Mouse (Mus musculus) heart, adult 2 months (tissue): Measurements from ENCODE around the gene Nrp1.

ENCODE experiments used
- CTCF ChIP-seq: fragments of 200-600 bp; IDR thresholded peaks from 2 replicates; pipeline ENCODE4 v1.8.1; 2022; ENCODE audit warnings: antibody characterized with exemption, mild to moderate bottlenecking, moderate library complexity
- EP300 ChIP-seq: fragments of 200-500 bp; IDR thresholded peaks from 2 replicates; pipeline ENCODE4 v1.6.1; 2011; ENCODE audit warnings: low read depth, low read length, control low read depth; ENCODE audit not compliant: insufficient read depth

DNA sequence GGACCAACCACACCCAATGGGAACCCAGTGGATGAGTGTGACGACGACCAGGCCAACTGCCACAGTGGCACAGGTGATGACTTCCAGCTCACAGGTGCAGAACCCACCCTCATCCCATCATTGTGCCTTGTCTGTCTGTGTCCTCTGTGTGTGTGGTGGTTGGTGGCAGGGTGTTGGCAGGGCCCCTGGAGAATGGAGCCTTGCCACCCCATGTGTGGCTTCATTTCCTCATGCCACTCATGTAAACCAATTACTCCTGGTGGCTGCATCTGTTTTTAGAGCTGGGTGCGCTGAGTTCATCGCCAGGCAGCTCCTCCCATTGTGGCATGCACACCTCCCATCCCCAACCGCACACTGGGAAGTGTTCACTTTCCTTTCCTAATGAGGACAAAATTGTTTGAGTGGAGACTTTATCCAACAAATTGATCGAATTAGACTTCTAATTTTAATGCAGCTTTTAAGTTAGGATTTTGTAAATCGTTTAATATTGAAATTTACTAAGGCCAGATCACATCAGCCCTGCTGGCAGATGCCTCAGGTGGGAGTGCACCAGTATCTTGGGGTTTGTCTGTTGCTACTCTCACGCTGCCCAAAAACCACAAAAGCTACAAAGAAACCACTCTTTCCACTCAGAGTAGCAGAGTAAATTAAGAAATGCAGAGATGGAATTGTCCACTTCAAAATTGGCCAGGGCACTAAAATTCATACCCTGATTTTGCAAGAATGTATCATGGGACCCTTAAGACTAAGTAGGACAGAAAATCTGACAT, 122.7 kb downstream of the Nrp1 start:
- no peak for TF ChIP-seq CTCF
- 0 out of 2 replicates have a peak, but pooled peaks have one; percentile 7 for TF ChIP-seq EP300
